Mouse (Mus musculus) lung, embryonic 16.5 days (tissue): ENCODE results near the gene Haao. TPM values are rescaled to one million over a fixed set of nuclear protein-coding genes. Genes with fewer than 3 reads are reported as not detected.

Experiments
- ATAC-seq: fragments of 200-750 bp; cut with Nextera tagmentation; 2 replicates; pipeline ENCODE4 v1.8.0; 2017; ENCODE audit warnings: low read depth, mild to moderate bottlenecking, moderate library complexity
- H3K27ac ChIP-seq: fragments of 300-500 bp; sonication (generic); 2 replicates; pipeline ENCODE4 v1.5.1; 2014; ENCODE audit warnings: mild to moderate bottlenecking, control low read depth, low read length
- H3K27me3 ChIP-seq: fragments of 300-500 bp; sonication (generic); 2 replicates; pipeline ENCODE4 v1.6.1; 2014; ENCODE audit warnings: low read depth, low read length, mixed read lengths; ENCODE audit not compliant: control insufficient read depth, insufficient read depth
- H3K36me3 ChIP-seq: fragments of 300-500 bp; sonication (generic); 2 replicates; pipeline ENCODE4 v1.6.1; 2014; ENCODE audit warnings: low read length; ENCODE audit not compliant: control insufficient read depth, insufficient read depth
- H3K4me1 ChIP-seq: fragments of 300-500 bp; sonication (generic); replicated peaks from 2 replicates; pipeline ENCODE4 v1.6.1; 2014; ENCODE audit warnings: low read length, mixed read lengths; ENCODE audit not compliant: control insufficient read depth, insufficient read depth
- H3K4me2 ChIP-seq: fragments of 300-500 bp; sonication (generic); 2 replicates; pipeline ENCODE4 v1.6.1; 2014; ENCODE audit warnings: low read depth, low read length, control low read depth
- H3K4me3 ChIP-seq: fragments of 300-500 bp; sonication (generic); 2 replicates; pipeline ENCODE4 v1.5.1; 2014; ENCODE audit warnings: mild to moderate bottlenecking, low read length, control low read depth
- H3K9ac ChIP-seq: fragments of 300-500 bp; sonication (generic); 2 replicates; pipeline ENCODE4 v1.6.1; 2014; ENCODE audit warnings: low read length, control low read depth
- H3K9me3 ChIP-seq: fragments of 300-500 bp; sonication (generic); 2 replicates; pipeline ENCODE4 v1.6.1; 2016; ENCODE audit warnings: low read length; ENCODE audit not compliant: control insufficient read depth
- WGBS: fragments of 180-500 bp; shearing (Covaris S2); extraction: QIAGEN DNeasy Blood & Tissue Kit; methylation state at CpG from one replicate; pipeline ENCODE4 v1.1.7; 2014; 5-methylcytosine and 5-hydroxymethylcytosine counted together
- polyA plus RNA-seq: library from polyadenylated mRNA; unstranded; fragments of >200 nt; fragmentation: Nextera tagmentation; extraction: Ambion mirVana; gene quantifications from 2 replicates; pipeline ENCODE4 v1.2.1, GENCODE M21; 2015

Haao gene
- polyA plus RNA-seq, 1 experiment from 2014 or later, result 1.8 TPM

DNA sequence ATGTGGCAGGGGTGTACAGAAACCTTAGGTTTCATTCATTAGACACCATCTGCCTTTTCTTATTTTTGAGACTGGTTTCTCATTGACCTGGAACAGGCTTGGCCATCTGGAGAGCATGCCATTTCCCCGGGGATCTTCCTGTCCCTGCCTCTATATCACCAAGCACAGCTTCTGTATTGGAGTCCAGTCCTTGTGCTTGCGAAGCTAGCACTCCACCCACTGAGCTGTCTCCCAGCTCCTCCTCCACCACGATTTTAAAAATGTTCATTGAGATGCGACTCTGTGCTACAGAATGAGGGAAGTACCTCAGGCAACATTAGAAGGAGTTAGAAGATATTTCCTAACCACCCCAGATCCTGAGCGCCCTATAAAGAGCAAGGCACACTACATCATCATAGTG is 39.5 kb upstream of the Haao start:
- Histone ChIP-seq H3K4me3 (no peak overlapping the region), H3K4me2 (no peak overlapping the region), H3K27me3 (no peaks in the 10 kb centered on the region), H3K9ac (no peak overlapping the region), H3K4me1 (peaks cover 19% of the 10 kb centered on the region), H3K36me3 (no peaks in the 10 kb centered on the region), H3K27ac (no peak overlapping the region), H3K9me3 (no peaks in the 10 kb centered on the region)
- WGBS, result 85% methylated on average over 5 of the region's 5 CpGs
- no peak for ATAC-seq

DNA sequence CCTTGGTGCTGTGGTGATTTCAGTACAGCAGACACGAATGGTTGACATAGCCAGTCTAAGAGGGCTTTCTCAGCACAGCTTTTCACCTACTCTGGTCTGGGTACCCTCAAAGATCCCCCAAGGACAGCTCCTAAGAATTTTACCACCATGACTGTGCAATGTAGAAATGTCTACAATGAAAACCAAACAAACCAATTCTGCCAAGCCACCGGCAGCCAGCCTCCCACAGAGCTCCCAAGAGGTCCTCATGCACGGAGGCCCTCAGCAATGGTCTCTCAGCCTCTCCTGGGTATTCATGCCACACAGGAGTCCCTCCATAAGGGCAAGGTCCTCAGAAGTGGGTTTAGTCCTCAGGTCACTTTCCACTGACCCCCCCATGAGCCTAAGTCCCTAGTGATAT is 38.6 kb upstream of the Haao start:
- ATAC-seq, result no peak
- no peak overlapping the region for H3K27ac ChIP-seq
- no peaks in the 10 kb centered on the region for H3K27me3 ChIP-seq
- H3K4me2 ChIP-seq, result no peak overlapping the region
- H3K36me3 ChIP-seq, result no peaks in the 10 kb centered on the region
- no peak overlapping the region for H3K4me3 ChIP-seq
- no peaks in the 10 kb centered on the region for H3K9me3 ChIP-seq
- peaks cover 19% of the 10 kb centered on the region for H3K4me1 ChIP-seq
- H3K9ac ChIP-seq, result no peak overlapping the region
- WGBS, result 71% methylated on average over 3 of the region's 3 CpGs

DNA sequence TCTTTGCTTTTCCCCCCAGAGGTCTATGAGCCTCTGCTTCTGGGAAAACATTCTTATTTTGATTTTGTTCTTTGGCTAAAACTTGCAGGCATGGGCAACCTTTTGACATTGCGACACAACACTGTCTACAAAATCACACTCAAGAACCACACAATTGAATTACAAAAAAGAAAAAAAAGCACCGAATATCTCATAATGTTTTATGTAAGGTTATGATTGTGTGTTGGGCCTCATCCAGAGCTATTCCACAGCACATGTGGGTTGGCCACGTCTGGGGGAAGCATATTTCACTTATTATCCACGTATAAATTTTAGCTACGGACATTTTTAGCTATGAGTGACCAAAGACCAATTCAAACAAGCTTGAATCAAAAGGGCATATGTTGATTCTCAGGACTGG is 38.0 kb upstream of the Haao start:
- Histone ChIP-seq H3K4me1 (peaks cover 15% of the 10 kb centered on the region), H3K36me3 (no peaks in the 10 kb centered on the region), H3K9ac (no peak overlapping the region), H3K4me2 (no peak overlapping the region), H3K27me3 (no peaks in the 10 kb centered on the region), H3K4me3 (no peak overlapping the region), H3K27ac (no peak overlapping the region), H3K9me3 (no peaks in the 10 kb centered on the region)
- no peak for ATAC-seq
- WGBS, result 71% methylated on average over 5 of the region's 5 CpGs

DNA sequence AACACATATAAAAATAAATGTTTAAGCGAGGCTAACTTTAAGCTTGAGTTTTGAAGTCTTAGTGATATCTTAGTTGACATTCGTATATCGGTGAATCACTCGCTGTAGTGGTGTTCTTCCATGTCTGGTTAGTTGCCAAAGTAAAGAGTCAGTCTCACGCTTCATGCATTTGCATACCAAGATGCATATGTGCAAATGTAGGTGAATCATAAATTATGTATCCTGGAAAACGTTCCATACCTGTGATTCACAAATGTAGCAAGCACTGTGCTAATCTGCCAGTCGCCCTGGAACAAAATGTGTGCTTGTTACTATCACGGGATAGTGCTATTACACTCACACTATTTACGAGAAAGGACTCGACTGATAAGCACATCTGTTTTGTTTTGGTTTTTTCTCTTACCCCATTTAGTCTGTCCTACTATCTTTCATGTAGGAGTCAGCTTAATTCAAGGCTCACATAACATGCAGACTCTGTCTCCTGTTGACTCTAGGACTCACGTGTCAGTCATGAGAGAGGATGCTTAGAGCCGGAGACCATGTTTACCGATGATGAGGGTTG is 37.3 kb upstream of the Haao start:
- Histone ChIP-seq H3K36me3 (no peaks in the 10 kb centered on the region), H3K27me3 (no peaks in the 10 kb centered on the region), H3K27ac (no peak overlapping the region), H3K9me3 (no peaks in the 10 kb centered on the region), H3K4me2 (no peak overlapping the region), H3K4me3 (no peak overlapping the region), H3K9ac (no peak overlapping the region), H3K4me1 (peaks cover 12% of the 10 kb centered on the region)
- WGBS, result 72% methylated on average over 13 of the region's 13 CpGs
- ATAC-seq, result no peak

DNA sequence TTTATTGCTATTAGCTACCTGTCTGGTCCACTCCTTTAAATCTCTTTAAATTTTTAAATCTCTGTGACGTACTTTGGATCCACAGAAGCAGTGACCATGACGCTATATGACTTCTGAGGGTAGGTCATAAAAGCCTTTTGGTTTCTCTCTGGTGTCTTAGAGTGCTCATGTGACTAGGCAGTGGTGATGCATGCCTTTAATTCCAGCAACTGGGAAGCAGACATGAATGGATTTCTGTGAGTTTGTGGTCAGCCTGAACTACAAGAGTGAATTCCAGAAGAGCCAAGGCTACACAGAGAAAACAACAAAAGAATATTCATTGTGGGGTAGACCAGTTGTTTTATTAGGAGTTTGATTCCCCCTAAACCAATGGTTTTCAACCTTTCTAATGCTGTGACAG is 35.0 kb upstream of the Haao start:
- H3K9ac ChIP-seq, result no peak overlapping the region
- no peaks in the 10 kb centered on the region for H3K27me3 ChIP-seq
- no peak overlapping the region for H3K4me2 ChIP-seq
- ATAC-seq, result no peak
- H3K9me3 ChIP-seq, result no peaks in the 10 kb centered on the region
- no peak overlapping the region for H3K4me3 ChIP-seq
- H3K36me3 ChIP-seq, result no peaks in the 10 kb centered on the region
- no peak overlapping the region for H3K27ac ChIP-seq
- WGBS, result 97% methylated on average over 2 of the region's 2 CpGs
- peaks cover 4% of the 10 kb centered on the region; the same call in 1 of the 2 replicates for H3K4me1 ChIP-seq

DNA sequence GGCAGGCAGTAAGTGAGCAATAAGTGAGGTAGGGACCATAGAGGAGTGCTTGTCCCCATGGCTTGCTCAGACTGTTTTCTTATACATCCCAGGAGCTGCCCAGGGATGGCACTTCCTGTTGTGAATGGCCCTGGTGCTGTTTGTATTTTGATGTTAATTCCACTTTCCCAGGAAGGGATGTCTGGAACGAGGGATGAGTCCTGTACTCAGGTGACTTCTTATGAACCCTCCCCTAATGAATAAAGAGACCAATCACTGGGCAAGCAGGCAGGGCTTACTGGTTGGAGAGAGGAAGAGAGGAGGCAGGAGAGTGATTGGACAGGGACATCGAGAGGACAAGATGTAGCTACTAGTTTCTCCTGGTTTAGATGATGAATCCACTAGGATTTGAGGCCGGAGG is 33.3 kb upstream of the Haao start:
- H3K27me3 ChIP-seq, result no peaks in the 10 kb centered on the region
- no peak overlapping the region for H3K27ac ChIP-seq
- H3K9ac ChIP-seq, result no peak overlapping the region
- WGBS, result 74% methylated on average over 3 of the region's 3 CpGs
- peaks cover 4% of the 10 kb centered on the region; the same call in 1 of the 2 replicates for H3K4me1 ChIP-seq
- no peak overlapping the region for H3K4me3 ChIP-seq
- H3K9me3 ChIP-seq, result no peaks in the 10 kb centered on the region; the same call in 1 of the 2 replicates
- H3K4me2 ChIP-seq, result no peak overlapping the region
- ATAC-seq, result no peak
- no peaks in the 10 kb centered on the region for H3K36me3 ChIP-seq

DNA sequence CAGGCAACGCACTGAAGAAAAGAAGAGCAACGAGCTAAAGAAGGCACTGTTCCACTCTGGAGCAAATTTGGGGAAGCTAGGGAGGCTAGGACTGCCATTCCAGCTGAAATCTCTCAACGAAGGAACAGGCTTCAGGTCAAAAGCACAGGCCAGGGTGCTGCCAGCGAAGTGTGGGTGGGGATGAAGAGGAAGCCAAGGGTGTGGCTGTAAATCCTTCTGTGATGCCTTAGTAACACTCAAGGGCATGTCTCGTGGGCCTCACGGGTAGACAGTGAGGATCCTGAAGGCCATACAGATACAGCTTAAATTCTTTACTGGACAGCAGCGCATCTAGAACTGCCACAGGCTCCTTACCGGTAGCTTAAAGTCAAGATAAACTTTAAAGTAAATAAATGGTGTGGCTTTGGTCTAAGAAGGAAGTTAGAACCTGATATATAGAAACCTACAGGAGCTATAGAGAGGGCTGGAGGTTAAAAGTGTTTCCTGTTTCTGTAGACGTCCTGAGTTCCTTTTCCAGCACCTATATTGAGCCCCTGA is 32.5 kb upstream of the Haao start:
- Histone ChIP-seq H3K27ac (no peak overlapping the region), H3K4me1 (peaks cover 4% of the 10 kb centered on the region; the same call in 1 of the 2 replicates), H3K4me2 (no peak overlapping the region), H3K9me3 (no peaks in the 10 kb centered on the region; the same call in 1 of the 2 replicates), H3K9ac (no peak overlapping the region), H3K36me3 (no peaks in the 10 kb centered on the region), H3K4me3 (no peak overlapping the region), H3K27me3 (no peaks in the 10 kb centered on the region)
- ATAC-seq, result no peak
- 55% methylated on average over 9 of the region's 9 CpGs for WGBS

DNA sequence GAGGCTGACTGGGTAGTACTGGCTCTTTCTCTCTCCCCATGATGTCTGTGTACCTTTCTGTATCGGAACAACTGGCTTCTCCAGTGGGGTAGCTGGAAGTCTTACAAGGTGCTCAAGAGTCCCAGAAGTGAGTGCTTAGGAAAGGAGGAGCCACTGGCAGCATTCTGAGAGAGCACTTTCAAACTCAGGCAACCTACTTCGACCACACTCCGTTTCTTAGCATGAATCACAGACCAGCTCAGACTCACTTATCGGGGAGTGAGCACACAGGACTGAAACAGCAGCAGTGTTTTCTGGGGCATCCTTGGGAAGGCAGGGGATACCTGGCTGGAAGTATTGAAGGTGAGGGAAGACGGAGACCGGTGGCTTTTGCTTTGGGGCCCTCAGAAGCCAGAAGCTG is 31.9 kb upstream of the Haao start:
- H3K9ac ChIP-seq, result no peak overlapping the region
- no peaks in the 10 kb centered on the region; the same call in 1 of the 2 replicates for H3K9me3 ChIP-seq
- no peaks in the 10 kb centered on the region for H3K27me3 ChIP-seq
- no peak overlapping the region for H3K27ac ChIP-seq
- H3K4me2 ChIP-seq, result no peak overlapping the region
- no peak for ATAC-seq
- peaks cover 4% of the 10 kb centered on the region; the same call in 1 of the 2 replicates for H3K4me1 ChIP-seq
- no peak overlapping the region for H3K4me3 ChIP-seq
- 72% methylated on average over 6 of the region's 6 CpGs for WGBS
- H3K36me3 ChIP-seq, result no peaks in the 10 kb centered on the region

DNA sequence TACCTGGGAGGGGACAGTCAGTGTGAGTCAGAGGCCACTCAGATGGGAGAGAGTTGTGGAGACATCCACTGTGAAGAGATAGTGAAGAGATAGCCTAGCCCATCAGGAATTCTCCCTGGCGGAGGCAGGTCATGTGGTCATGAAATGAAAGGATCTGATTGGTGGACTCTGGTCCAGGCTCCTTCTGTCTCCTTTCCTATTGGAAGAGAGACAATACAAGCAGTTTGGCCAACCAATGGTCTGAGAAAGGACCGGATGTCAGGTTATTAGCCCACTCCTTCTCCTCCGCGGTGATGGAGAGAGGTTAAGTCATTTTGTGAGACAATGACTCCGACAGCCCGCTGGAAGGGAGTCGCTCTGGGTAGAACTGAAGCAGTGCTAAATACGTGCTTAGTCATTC is 26.8 kb upstream of the Haao start:
- Histone ChIP-seq H3K27me3 (no peaks in the 10 kb centered on the region), H3K27ac (peak overlapping the region; percentile 3; the same call in 1 of the 2 replicates), H3K4me3 (no peak overlapping the region), H3K4me2 (no peak overlapping the region), H3K9me3 (no peaks in the 10 kb centered on the region; the same call in 1 of the 2 replicates), H3K4me1 (no peaks in the 10 kb centered on the region; the same call in 1 of the 2 replicates), H3K9ac (no peak overlapping the region), H3K36me3 (no peaks in the 10 kb centered on the region)
- 81% methylated on average over 8 of the region's 8 CpGs for WGBS
- no peak for ATAC-seq
